Mouse (Mus musculus): Measurements from ENCODE around the gene Qsox2. TPM values are rescaled to one million over a fixed set of nuclear protein-coding genes. Genes with fewer than 3 reads are reported as not detected.
A peak's percentile ranks its signal among the peaks of the same experiment; 100 is the strongest.

Gene Qsox2
- total RNA-seq (2017): 5.4 and 6.9 TPM in 2 replicates

GRCm38 (mm10) chr2:26237290-26237782, at the start of gene Qsox2:
TSS of gene Qsox2 (minus strand) at chr2:26237525.
- ATAC-seq (replicated peaks; ENCODE audit: low read depth, poor library complexity, severe bottlenecking): peak; percentile 87

DNA sequence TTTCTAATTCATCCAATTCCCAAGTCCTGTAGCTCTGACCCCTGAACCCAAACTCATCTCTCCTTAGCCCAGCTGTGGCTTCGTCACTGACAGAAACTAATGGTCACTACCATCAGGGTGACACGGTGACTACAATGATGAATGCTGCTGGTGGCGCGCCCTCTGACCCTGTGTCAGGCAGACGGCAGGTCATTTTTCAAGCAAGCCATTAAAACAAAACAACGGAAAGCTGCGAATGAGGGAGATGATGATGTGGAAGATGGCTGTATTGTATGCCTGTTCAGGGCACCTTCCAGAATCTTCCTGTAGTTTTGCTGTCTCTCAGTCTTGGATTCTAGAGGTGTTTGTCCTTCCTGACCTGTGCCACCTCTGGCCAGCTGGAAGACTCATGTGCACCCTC, 49.1 kb upstream of the Qsox2 start:
- ATAC-seq (replicated peaks; ENCODE audit: low read depth, poor library complexity, severe bottlenecking): no peak

DNA sequence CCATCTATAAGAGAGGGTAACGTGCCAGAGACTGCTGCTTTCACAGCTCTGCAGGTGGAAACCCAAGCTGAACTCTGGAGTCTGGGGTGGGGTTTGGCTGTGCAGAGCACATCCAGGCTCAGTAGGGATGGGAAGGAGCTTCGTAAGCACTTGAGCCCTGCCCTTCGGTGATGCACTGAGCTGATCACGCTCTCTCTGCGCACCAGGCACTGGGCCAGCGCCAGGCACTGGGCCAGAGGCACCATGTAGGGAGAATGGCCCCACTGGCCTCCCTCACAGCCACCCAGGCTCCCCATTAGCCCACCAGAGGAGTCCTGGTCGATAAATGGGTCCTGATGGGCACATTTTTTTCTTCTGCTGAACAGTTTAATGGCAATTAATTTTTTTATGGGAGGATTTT, 48.5 kb upstream of the Qsox2 start:
- ATAC-seq (replicated peaks; ENCODE audit: low read depth, poor library complexity, severe bottlenecking): no peak

- ATAC-seq (replicated peaks; ENCODE audit: low read depth, poor library complexity, severe bottlenecking): no peak
These were observed 43.3 kb upstream of the Qsox2 start for GRCm38 (mm10) chr2:26280594-26280993.

DNA sequence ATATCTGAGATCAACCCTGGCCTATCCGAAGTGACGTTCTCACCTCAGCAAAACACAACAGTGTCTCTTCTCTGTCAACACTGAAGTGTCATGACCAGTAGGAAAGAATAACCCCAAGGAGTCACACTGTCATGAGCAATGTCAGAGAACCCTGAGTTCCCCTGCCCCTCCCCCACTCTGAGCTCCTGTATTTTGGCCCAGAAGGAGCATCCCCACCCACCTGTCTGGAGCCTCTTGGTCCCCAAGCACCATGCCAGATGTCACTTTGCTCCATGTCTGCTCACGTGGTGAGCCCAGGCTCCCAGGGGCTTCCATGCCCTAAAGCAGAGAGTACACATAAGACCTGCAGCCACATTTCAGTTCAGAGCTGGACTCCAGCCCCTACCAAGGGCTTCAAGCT, 42.4 kb upstream of the Qsox2 start:
- ATAC-seq (replicated peaks; ENCODE audit: low read depth, poor library complexity, severe bottlenecking): no peak

GRCm38 (mm10) chr2:26273611-26274010, 36.3 kb upstream of the Qsox2 start:
- ATAC-seq (replicated peaks; ENCODE audit: low read depth, poor library complexity, severe bottlenecking): peak; percentile 71; the same call in 1 of the 2 replicates

DNA sequence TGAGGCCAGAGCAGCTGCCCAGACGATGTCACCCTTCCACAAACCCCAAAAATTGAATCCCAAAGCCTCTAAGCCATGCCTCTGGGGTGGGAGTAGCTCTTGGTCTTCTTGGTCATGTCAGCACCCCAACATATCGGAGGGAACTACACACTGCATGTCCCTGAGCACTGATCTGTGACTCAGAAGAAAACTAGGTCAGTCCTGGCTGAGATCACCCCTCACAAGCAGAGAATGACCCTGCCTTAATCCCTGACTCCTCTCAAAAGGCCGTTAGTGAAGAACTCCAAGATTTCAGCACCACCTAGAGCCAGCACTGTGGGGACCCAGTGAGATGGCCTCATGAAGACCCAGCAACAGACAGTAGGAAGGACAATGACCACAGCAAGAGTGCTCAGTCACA, 30.9 kb upstream of the Qsox2 start:
- ATAC-seq (replicated peaks; ENCODE audit: low read depth, poor library complexity, severe bottlenecking): no peak

DNA sequence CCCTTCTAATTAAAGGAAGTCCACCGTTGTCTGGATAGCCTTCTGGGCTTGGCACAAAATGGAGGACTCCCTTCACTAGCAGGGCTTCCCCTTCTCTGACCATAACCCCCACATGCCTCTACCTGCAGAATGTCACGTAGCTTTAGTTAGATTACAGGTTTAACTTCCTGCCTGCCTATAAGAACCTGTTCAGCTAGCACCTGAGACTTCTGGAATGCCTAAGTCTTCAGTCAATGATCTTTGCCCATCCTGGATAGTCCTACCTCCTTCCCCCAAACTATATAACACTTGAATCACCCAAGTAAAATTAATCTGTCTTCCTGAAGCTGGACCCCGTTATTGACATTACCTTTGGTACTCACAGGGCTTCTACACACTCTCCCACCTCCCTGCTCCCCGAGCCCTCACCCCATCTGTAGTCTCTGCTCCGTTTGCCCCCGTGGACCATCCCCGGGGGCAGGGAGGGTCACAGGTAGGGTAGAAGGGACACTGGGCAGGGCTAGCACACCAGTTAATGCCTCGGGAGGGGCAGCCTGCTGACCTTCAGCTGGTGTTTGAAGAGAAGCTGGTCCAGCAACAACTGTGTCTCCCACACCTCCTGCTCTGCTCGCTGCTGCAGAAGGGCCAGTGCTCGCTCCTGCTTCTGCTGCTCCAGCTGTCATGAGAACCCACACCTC, 28.9 kb upstream of the Qsox2 start:
- ATAC-seq (replicated peaks; ENCODE audit: low read depth, poor library complexity, severe bottlenecking): no peak

DNA sequence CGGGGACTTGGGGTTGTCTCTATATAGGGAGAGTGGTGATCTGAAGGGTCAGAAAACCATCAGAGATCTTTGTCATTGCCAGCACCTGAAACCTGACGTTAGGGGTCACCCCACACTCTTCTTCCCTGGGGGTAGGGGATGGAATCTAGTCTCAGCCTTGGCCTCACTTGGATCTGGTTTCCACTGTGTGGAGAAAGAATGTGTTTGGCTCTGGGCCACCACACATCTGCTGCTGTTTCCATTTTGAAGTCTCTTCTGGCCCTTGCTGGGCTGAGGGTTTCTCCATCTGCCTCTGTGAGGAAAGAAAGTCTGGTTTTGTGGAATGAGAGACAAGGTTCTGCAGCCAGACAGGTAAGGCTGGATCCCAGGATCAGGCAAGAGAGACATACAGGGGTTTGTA, 27.8 kb upstream of the Qsox2 start:
- ATAC-seq (replicated peaks; ENCODE audit: low read depth, poor library complexity, severe bottlenecking): no peak

DNA sequence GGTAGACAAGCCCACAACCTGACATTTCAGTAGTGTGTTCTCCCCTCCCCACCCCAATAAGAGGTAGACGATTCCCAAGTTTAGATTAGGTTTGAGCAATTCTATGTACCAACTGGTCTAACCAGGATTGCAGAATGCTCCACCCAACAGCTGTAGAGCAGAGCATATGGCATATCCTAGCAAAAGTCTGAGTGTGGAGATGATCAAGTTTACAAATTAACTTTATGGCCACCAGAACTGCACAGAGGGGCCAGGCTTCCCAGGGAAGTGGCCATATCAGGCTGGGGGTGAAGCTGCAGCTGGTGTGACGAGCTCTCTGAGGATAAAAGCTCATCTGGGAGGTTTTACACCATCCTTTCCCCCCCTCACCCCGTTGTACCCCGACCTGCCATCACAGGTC, 27.3 kb upstream of the Qsox2 start:
- ATAC-seq (replicated peaks; ENCODE audit: low read depth, poor library complexity, severe bottlenecking): no peak

DNA sequence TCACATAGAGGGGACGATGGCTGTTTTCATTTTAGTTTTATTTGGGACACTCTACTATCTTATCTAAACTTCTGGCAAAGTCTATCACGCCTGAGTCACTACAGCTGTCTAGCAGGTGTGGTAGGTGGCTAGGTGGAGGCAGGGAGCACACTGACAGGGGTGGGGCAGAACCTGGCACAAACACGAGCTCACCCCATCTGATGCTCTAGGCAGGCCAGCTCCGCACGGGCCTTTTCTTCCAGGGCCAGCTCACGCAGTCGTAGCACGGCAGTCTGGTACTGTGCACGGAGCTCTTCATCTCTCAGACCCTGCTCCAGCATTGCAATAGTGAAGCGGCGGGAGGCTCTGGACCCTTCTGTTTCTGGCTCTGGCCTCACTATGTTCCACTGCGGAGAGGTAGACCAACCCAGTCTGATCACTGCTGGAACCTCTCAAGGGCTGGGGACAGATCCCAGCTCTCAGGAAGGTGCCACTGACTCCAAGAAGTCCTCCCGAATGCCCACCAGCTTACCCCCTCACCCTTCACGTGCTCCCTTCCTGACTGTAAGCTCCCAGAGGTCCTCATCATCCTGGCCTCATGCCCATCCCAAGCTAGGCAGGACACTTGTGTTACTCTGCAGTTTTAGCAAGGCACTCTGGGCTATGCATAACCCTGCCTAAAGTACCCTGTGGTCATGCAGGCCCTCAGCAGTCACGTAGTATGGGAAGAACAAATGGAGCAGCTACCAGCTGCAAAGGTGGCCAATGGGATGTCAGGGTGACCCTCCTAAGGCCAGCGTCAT, 20.2 kb upstream of the Qsox2 start:
- ATAC-seq (replicated peaks; ENCODE audit: low read depth, poor library complexity, severe bottlenecking): no peak

DNA sequence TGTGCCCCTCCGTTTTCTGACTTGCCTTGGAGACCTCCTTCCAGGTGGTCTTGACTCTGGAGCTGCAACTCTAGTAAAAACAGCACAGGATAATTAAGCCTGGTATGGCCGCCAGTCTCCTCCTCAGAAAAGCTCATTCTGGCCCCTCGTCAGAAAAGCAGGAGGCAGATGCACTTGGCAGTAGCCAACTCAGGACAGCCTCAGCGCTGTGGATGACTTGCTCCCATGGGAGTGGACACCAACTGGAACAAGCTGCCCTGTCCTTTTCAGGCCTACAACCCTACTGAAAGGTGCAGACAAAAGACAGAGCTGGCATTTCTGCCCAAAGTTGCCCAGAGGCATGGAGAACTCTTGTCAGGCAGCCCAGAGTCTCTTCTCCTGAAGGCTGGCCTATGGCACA, 17.5 kb upstream of the Qsox2 start:
- no peak for ATAC-seq (replicated peaks; ENCODE audit: low read depth, poor library complexity, severe bottlenecking)

- 0 out of 2 replicates have a peak, but pooled peaks have one; percentile 25 for ATAC-seq (replicated peaks; ENCODE audit: low read depth, poor library complexity, severe bottlenecking)
These were observed 15.3 kb upstream of the Qsox2 start for GRCm38 (mm10) chr2:26252514-26253206.

GRCm38 (mm10) chr2:26247531-26247930, 10.2 kb upstream of the Qsox2 start:
- no peak for ATAC-seq (replicated peaks; ENCODE audit: low read depth, poor library complexity, severe bottlenecking)

GRCm38 (mm10) chr2:26240841-26241240, 3.5 kb upstream of the Qsox2 start:
- no peak for ATAC-seq (replicated peaks; ENCODE audit: low read depth, poor library complexity, severe bottlenecking)

- no peak for ATAC-seq (replicated peaks; ENCODE audit: low read depth, poor library complexity, severe bottlenecking)
These were observed 3.0 kb upstream of the Qsox2 start for GRCm38 (mm10) chr2:26240330-26240729.

DNA sequence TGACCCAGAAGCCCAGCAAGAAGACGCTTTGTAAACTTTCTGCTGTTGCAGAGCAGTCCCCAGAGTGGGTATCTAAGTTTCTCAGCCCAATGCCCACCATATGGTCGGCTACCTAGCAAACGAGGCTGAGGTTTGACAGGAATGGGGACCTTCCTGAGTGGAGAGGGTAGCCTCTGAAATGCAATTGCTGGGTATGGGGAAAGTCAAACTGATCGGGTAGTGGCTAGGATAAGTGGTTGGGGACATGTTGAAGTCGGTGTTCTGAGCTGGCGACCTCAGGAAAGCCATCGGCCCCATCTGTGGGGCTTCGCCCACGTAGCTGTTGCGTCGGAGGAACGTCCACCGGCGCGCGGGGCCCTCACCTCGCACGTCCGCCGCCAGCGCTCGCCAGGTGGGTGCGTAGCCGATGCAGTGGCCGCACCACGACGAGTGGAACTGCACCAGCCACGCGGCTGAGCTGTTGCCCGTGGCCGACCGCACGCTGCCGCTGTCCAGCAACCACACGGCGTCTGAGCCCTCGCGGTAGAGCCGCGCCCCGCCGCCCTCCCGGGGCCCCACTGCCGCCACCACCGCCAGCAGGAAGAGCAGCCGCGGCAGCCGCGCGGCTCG, 540 bp downstream of the Qsox2 start:
- ATAC-seq (replicated peaks; ENCODE audit: low read depth, poor library complexity, severe bottlenecking): 0 out of 2 replicates have a peak, but pooled peaks have one; percentile 25

GRCm38 (mm10) chr2:26234771-26235170, 2.6 kb downstream of the Qsox2 start:
- ATAC-seq (replicated peaks; ENCODE audit: low read depth, poor library complexity, severe bottlenecking): no peak

GRCm38 (mm10) chr2:26234253-26234652, 3.1 kb downstream of the Qsox2 start:
- ATAC-seq (replicated peaks; ENCODE audit: low read depth, poor library complexity, severe bottlenecking): no peak

- ATAC-seq (replicated peaks; ENCODE audit: low read depth, poor library complexity, severe bottlenecking): no peak
These were observed 6.0 kb downstream of the Qsox2 start for GRCm38 (mm10) chr2:26231366-26231765.
